Mouse (Mus musculus): Measurements from ENCODE around the gene Ppp1r11.

- TF ChIP-seq CTCF (IDR thresholded peaks at IDR 0.05; ENCODE audit: borderline replicate concordance, insufficient read depth, low read depth, low read length): no peak
- TF ChIP-seq POLR2A (IDR thresholded peaks at IDR 0.05; ENCODE audit: borderline replicate concordance, insufficient read depth, low read length): no peak
Observed at GRCm38 (mm10) chr17:36900691-36901090, 50.9 kb downstream of the Ppp1r11 start.

All from cerebellum, adult 2 months (tissue).